Mouse (Mus musculus): Measurements from ENCODE around the gene Sned1.
A peak's percentile ranks its signal among the peaks of the same experiment; 100 is the strongest.

Gene Sned1

GRCm38 (mm10) chr1:93305581-93306337, 70.1 kb downstream of the Sned1 start, which contains the start of gene Mterf4:
Gene Mterf4 (minus strand): TSS chr1:93305915.
- peak; percentile 61 for DNase-seq (ENCODE audit: low read depth, low spot score)

- no peak for DNase-seq (ENCODE audit: low read depth, low spot score)
Measured at GRCm38 (mm10) chr1:93323973-93324372, 88.3 kb downstream of the Sned1 start.

GRCm38 (mm10) chr1:93326446-93326845, 90.8 kb downstream of the Sned1 start:
- DNase-seq (ENCODE audit: low read depth, low spot score): no peak

GRCm38 (mm10) chr1:93334621-93335020, 99.0 kb downstream of the Sned1 start:
- no peak for DNase-seq (ENCODE audit: low read depth, low spot score)

- DNase-seq (ENCODE audit: low read depth, low spot score): peak; percentile 93
Measured at GRCm38 (mm10) chr1:93342648-93343503, 107.2 kb downstream of the Sned1 start, which contains the start of the genes Ppp1r7 and Pask. Gene Ppp1r7 (plus strand): TSS chr1:93342854. Gene Pask (minus strand): TSS chr1:93343482.

GRCm38 (mm10) chr1:93343504-93344047, 107.9 kb downstream of the Sned1 start:
- DNase-seq (ENCODE audit: low read depth, low spot score): peak; percentile 91

GRCm38 (mm10) chr1:93347176-93347575, 111.5 kb downstream of the Sned1 start:
- DNase-seq (ENCODE audit: low read depth, low spot score): no peak

GRCm38 (mm10) chr1:93349701-93350100, 114.1 kb downstream of the Sned1 start:
- DNase-seq (ENCODE audit: low read depth, low spot score): no peak
